Mouse (Mus musculus): ENCODE measurements around the gene Kdm1a. TPM values are rescaled to one million over a fixed set of nuclear protein-coding genes. Genes with fewer than 3 reads are reported as not detected.

Gene Kdm1a
- polyA plus RNA-seq, 1 experiment from 2014 or later = 93.8 TPM

- no peaks in the 10 kb centered on the region for H3K4me1 ChIP-seq (replicated peaks; ENCODE audit: control insufficient read depth, insufficient read depth, low read length)
- no peak overlapping the region for H3K9ac ChIP-seq
- H3K4me3 ChIP-seq (replicated peaks; ENCODE audit: low read length) = no peak overlapping the region
- DNase-seq (ENCODE audit: low spot score) = no peak
- no peak overlapping the region for H3K27ac ChIP-seq
- H3K4me2 ChIP-seq (replicated peaks) = no peak overlapping the region
- ATAC-seq (ENCODE audit: low FRiP score) = no peak
- peaks cover 90% of the 10 kb centered on the region for H3K36me3 ChIP-seq (replicated peaks; ENCODE audit: control insufficient read depth, insufficient read depth)
- H3K9me3 ChIP-seq (ENCODE audit: control insufficient read depth, low read length) = no peaks in the 10 kb centered on the region
- 98% methylated on average over 2 of the region's 2 CpGs for WGBS
- no peaks in the 10 kb centered on the region for H3K27me3 ChIP-seq (ENCODE audit: control insufficient read depth, insufficient read depth, low read length)
These were observed 42.8 kb downstream of the Kdm1a start for GRCm38 (mm10) chr4:136559690-136560089.

GRCm38 (mm10) chr4:136557638-136558037, 44.9 kb downstream of the Kdm1a start:
- no peak overlapping the region for H3K27ac ChIP-seq
- ATAC-seq (ENCODE audit: low FRiP score) (no peak), DNase-seq (ENCODE audit: low spot score) (no peak)
- no peaks in the 10 kb centered on the region for H3K4me1 ChIP-seq (replicated peaks; ENCODE audit: control insufficient read depth, insufficient read depth, low read length)
- no peak overlapping the region for H3K9ac ChIP-seq
- no peaks in the 10 kb centered on the region for H3K27me3 ChIP-seq (ENCODE audit: control insufficient read depth, insufficient read depth, low read length)
- no peak overlapping the region for H3K4me2 ChIP-seq (replicated peaks)
- H3K9me3 ChIP-seq (ENCODE audit: control insufficient read depth, low read length) = no peaks in the 10 kb centered on the region
- H3K4me3 ChIP-seq (replicated peaks; ENCODE audit: low read length) = no peak overlapping the region
- 94% methylated on average over 2 of the region's 2 CpGs for WGBS
- peaks cover 91% of the 10 kb centered on the region for H3K36me3 ChIP-seq (replicated peaks; ENCODE audit: control insufficient read depth, insufficient read depth)

DNA sequence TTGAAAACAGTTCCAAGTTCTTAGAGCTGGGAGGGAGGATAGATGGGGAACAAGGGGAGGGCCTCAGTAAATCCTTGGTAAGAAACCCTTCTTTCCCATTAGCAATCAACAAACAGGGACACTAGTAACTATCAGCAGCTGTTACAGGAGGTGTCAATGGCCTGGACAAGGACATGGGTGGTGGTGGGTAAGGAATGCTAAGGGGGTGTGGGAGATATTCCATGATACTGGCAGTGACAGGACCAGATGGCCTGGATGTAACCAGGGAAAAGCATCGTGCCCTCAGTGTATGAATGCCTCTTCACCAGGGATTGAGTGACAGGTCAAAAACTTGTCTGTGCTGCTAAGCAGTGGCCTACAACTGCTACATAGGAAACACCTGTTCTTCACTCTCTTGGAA, 49.4 kb downstream of the Kdm1a start:
- no peak overlapping the region for H3K27ac ChIP-seq
- peaks cover 10% of the 10 kb centered on the region for H3K4me1 ChIP-seq (replicated peaks; ENCODE audit: control insufficient read depth, insufficient read depth, low read length)
- no peaks in the 10 kb centered on the region for H3K9me3 ChIP-seq (ENCODE audit: control insufficient read depth, low read length)
- H3K9ac ChIP-seq = no peak overlapping the region
- no peak for DNase-seq (ENCODE audit: low spot score)
- H3K4me2 ChIP-seq (replicated peaks) = no peak overlapping the region
- ATAC-seq (ENCODE audit: low FRiP score) = no peak
- no peak overlapping the region for H3K4me3 ChIP-seq (replicated peaks; ENCODE audit: low read length)
- H3K36me3 ChIP-seq (replicated peaks; ENCODE audit: control insufficient read depth, insufficient read depth) = peaks cover 98% of the 10 kb centered on the region
- 58% methylated on average over 1 of the region's 1 CpGs for WGBS
- H3K27me3 ChIP-seq (ENCODE audit: control insufficient read depth, insufficient read depth, low read length) = no peaks in the 10 kb centered on the region

- no peaks in the 10 kb centered on the region for H3K9me3 ChIP-seq (ENCODE audit: control insufficient read depth, low read length)
- no peak overlapping the region for H3K4me2 ChIP-seq (replicated peaks)
- H3K9ac ChIP-seq = no peak overlapping the region
- 0 out of 2 replicates have a peak overlapping the region, but pooled peaks have one; percentile 36 for H3K27ac ChIP-seq
- peaks cover 11% of the 10 kb centered on the region for H3K4me1 ChIP-seq (replicated peaks; ENCODE audit: control insufficient read depth, insufficient read depth, low read length)
- H3K27me3 ChIP-seq (ENCODE audit: control insufficient read depth, insufficient read depth, low read length) = no peaks in the 10 kb centered on the region
- DNase-seq (ENCODE audit: low spot score) = peak; percentile 28
- H3K4me3 ChIP-seq (replicated peaks; ENCODE audit: low read length) = no peak overlapping the region
- 62% methylated on average over 1 of the region's 1 CpGs for WGBS
- peaks cover 90% of the 10 kb centered on the region for H3K36me3 ChIP-seq (replicated peaks; ENCODE audit: control insufficient read depth, insufficient read depth)
- ATAC-seq (ENCODE audit: low FRiP score) = peak; percentile 37; the same call in 1 of the 2 replicates
These were observed 54.1 kb downstream of the Kdm1a start for GRCm38 (mm10) chr4:136548381-136548801.

DNA sequence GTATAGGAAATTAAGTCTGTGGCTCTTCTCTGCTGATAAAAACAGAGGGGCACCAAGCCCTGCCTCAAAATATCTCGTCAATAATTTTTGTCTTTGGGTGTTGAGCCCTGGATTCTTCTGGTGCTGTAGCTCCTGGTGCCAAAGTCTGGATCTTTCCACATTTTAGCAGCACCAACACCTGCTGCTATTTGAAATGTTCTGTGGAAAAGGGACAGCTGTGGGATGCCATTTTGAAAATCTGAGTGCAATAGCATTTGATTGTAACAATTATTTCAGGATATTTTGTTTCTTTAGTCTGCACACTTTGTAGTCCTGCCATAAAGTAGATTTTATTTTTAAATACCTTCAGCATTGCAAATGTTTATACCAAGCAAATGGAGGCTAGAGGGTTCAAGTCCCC, 54.8 kb downstream of the Kdm1a start:
- Histone ChIP-seq H3K4me2 (replicated peaks) (no peak overlapping the region), H3K27me3 (ENCODE audit: control insufficient read depth, insufficient read depth, low read length) (no peaks in the 10 kb centered on the region), H3K4me3 (replicated peaks; ENCODE audit: low read length) (no peak overlapping the region), H3K36me3 (replicated peaks; ENCODE audit: control insufficient read depth, insufficient read depth) (peaks cover 90% of the 10 kb centered on the region), H3K9me3 (ENCODE audit: control insufficient read depth, low read length) (no peaks in the 10 kb centered on the region), H3K9ac (no peak overlapping the region), H3K27ac (0 out of 2 replicates have a peak overlapping the region, but pooled peaks have one; percentile 36), H3K4me1 (replicated peaks; ENCODE audit: control insufficient read depth, insufficient read depth, low read length) (peaks cover 11% of the 10 kb centered on the region)
- 76% methylated on average over 1 of the region's 1 CpGs for WGBS
- DNase-seq (ENCODE audit: low spot score) (no peak), ATAC-seq (ENCODE audit: low FRiP score) (no peak)

- H3K36me3 ChIP-seq (replicated peaks; ENCODE audit: control insufficient read depth, insufficient read depth) = peaks cover 89% of the 10 kb centered on the region
- no peaks in the 10 kb centered on the region for H3K9me3 ChIP-seq (ENCODE audit: control insufficient read depth, low read length)
- H3K4me2 ChIP-seq (replicated peaks) = no peak overlapping the region
These were observed 56.1 kb downstream of the Kdm1a start for GRCm38 (mm10) chr4:136546279-136547045.

DNA sequence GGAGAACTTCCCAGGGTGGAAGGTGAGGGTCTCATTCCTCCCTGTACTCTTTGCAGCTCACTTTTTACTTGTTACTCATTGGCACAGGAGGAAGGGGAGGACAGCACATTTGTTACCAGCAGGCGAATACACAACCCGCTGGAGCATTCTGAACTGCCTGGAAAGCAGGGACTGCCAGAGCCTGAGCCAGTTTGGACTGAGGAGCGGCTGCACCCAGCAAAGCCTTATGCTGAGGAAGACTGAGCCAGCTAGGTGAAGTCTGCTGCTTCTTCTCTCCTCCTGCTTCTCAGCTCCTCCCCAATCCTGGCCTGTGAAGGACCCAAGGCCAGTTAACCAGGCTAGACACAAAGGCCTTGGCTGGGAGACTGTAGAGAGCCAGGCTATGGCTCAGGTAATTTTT, 57.4 kb downstream of the Kdm1a start:
- H3K36me3 ChIP-seq (replicated peaks; ENCODE audit: control insufficient read depth, insufficient read depth) = peaks cover 86% of the 10 kb centered on the region
- H3K9me3 ChIP-seq (ENCODE audit: control insufficient read depth, low read length) = no peaks in the 10 kb centered on the region
- peaks cover 11% of the 10 kb centered on the region for H3K4me1 ChIP-seq (replicated peaks; ENCODE audit: control insufficient read depth, insufficient read depth, low read length)
- H3K27ac ChIP-seq = no peak overlapping the region
- no peaks in the 10 kb centered on the region for H3K27me3 ChIP-seq (ENCODE audit: control insufficient read depth, insufficient read depth, low read length)
- WGBS = 88% methylated on average over 3 of the region's 3 CpGs
- ATAC-seq (ENCODE audit: low FRiP score) (no peak), DNase-seq (ENCODE audit: low spot score) (no peak)
- no peak overlapping the region for H3K9ac ChIP-seq
- H3K4me3 ChIP-seq (replicated peaks; ENCODE audit: low read length) = no peak overlapping the region
- no peak overlapping the region for H3K4me2 ChIP-seq (replicated peaks)

More at GRCm38 (mm10) chr4:136546279-136547045, 56.1 kb downstream of the Kdm1a start:
- 83% methylated on average over 3 of the region's 3 CpGs for WGBS
- H3K4me3 ChIP-seq (replicated peaks; ENCODE audit: low read length) = no peak overlapping the region
- H3K9ac ChIP-seq = no peak overlapping the region
- peaks cover 11% of the 10 kb centered on the region for H3K4me1 ChIP-seq (replicated peaks; ENCODE audit: control insufficient read depth, insufficient read depth, low read length)
- DNase-seq (ENCODE audit: low spot score) (no peak), ATAC-seq (ENCODE audit: low FRiP score) (no peak)
- H3K27me3 ChIP-seq (ENCODE audit: control insufficient read depth, insufficient read depth, low read length) = no peaks in the 10 kb centered on the region
- no peak overlapping the region for H3K27ac ChIP-seq

GRCm38 (mm10) chr4:136526412-136526811, 76.1 kb downstream of the Kdm1a start:
- peak; percentile 77; the same call in 1 of the 2 replicates for ATAC-seq (ENCODE audit: low FRiP score)
- Histone ChIP-seq H3K4me2 (replicated peaks) (no peak overlapping the region), H3K9ac (no peak overlapping the region), H3K4me3 (replicated peaks; ENCODE audit: low read length) (no peak overlapping the region), H3K36me3 (replicated peaks; ENCODE audit: control insufficient read depth, insufficient read depth) (no peaks in the 10 kb centered on the region; the same call in 1 of the 2 replicates), H3K9me3 (ENCODE audit: control insufficient read depth, low read length) (no peaks in the 10 kb centered on the region), H3K27ac (no peak overlapping the region), H3K27me3 (ENCODE audit: control insufficient read depth, insufficient read depth, low read length) (no peaks in the 10 kb centered on the region), H3K4me1 (replicated peaks; ENCODE audit: control insufficient read depth, insufficient read depth, low read length) (no peaks in the 10 kb centered on the region)
- WGBS = 21% methylated on average over 4 of the region's 4 CpGs
- DNase-seq (ENCODE audit: low spot score) = peak; percentile 83

DNA sequence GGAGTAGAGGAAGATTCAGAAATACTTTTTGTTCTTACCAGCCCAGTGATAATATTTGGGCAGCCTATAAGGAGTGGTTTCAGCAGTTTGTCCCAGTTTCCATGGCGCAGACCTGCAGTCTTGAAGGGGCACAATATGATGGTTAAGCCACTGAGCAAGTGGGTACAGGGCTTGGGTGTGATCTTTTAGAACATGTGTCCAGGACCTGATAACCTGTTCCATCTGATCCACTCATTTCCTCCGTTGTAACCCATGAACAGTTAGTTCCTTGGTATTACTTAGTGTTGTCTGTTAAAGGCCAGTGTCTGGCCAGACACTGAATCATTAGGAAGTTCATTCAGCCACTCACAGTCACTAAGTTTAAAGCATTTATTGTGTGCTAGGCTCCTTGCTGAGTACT, 78.2 kb downstream of the Kdm1a start:
- 85% methylated on average over 2 of the region's 2 CpGs for WGBS

More for the DNA sequence above, 78.2 kb downstream of the Kdm1a start:
- no peaks in the 10 kb centered on the region for H3K4me1 ChIP-seq (replicated peaks; ENCODE audit: control insufficient read depth, insufficient read depth, low read length)
- ATAC-seq (ENCODE audit: low FRiP score) = no peak
- H3K9me3 ChIP-seq (ENCODE audit: control insufficient read depth, low read length) = no peaks in the 10 kb centered on the region
- no peak overlapping the region for H3K27ac ChIP-seq
- H3K4me2 ChIP-seq (replicated peaks) = no peak overlapping the region
- H3K27me3 ChIP-seq (ENCODE audit: control insufficient read depth, insufficient read depth, low read length) = no peaks in the 10 kb centered on the region
- DNase-seq (ENCODE audit: low spot score) = no peak
- H3K36me3 ChIP-seq (replicated peaks; ENCODE audit: control insufficient read depth, insufficient read depth) = no peaks in the 10 kb centered on the region; the same call in 1 of the 2 replicates
- H3K9ac ChIP-seq = no peak overlapping the region
- no peak overlapping the region for H3K4me3 ChIP-seq (replicated peaks; ENCODE audit: low read length)
